Mouse (Mus musculus): ENCODE measurements around the gene Ccdc39.

Gene Ccdc39

GRCm38 (mm10) chr3:33843801-33844632 is at the start of gene Ccdc39:
Gene Ccdc39, minus strand, starts transcription at chr3:33844310.
- peak; percentile 22 to 24 for DNase-seq

DNA sequence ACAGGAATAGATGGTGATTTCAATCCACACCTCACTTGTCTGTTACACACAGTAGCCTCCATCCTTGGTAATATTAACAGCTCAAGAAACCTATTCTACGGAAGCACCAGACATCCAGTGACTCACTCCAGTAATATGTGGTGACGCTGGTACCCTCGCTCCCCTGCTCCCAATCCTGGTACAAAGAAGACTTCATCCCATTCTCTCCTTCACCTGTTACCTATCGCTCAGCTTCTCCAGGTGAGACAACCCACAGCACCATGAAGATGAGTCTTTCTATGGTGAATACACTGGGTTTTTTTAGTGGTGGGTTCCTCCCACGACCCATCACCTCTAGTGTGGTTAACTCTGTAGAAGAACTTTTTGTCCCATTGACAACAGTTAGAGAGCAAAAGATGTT is 49.3 kb upstream of the Ccdc39 start:
- DNase-seq: no peak

DNA sequence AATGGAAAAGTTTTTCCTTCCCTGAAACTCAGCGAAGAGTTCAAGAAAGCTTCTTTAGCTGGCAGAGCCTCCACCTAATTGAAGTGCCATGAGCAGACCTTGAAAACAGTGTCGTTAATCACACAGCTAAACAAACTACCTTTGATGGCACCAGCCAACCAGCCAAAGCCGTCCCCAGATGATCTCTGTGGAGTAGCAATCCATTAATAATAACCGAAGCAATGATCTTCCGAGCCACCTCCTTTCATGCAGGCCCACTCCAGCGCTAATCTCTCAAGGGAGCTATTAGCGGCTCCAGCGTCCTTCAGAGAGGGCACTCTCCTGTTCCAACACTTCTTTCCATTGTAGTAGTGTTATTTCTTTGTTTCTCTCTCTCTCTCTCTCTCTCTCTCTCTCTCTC is 43.3 kb upstream of the Ccdc39 start:
- no peak for DNase-seq

DNA sequence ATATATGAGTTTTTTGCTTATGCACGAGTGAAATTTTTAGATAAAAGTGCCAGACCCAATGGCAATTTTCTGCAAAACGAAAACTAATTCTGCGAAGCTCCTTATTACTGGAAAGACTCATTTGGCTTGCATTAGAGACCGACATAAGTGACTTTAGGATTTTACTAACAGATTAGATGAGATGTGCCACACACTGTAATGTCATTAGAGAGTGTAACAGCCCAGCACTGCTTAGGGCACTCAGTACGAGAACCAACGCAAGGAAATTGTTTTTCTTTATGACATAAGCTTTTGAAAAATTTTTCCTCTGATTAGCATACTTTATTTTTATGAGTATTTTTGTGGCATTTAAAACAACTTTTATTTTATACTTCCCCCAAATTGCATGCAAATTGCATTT is 39.0 kb upstream of the Ccdc39 start:
- DNase-seq: no peak

GRCm38 (mm10) chr3:33882695-33883094 is 38.6 kb upstream of the Ccdc39 start:
- no peak for DNase-seq

DNA sequence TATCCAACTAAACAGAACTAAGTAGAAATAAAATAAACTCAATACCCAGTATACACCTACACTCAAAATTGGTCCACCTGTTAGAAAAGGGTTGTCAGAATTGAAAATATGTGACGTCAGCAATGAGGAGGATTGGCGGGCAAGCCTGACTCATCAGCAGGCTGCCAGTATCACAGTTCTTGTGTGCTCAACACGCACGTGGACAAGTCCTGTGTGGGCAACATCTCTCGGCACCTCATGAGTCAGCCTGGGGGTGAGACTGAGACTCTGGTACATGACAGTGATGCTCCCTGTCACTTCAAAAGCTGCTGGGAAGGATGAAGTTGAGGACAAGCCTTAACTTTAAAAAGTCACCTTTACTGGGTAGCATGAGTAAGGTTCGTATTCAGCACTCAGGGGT is 34.6 kb upstream of the Ccdc39 start:
- DNase-seq: no peak

GRCm38 (mm10) chr3:33874456-33875286 is 30.6 kb upstream of the Ccdc39 start:
- DNase-seq: no peak

DNA sequence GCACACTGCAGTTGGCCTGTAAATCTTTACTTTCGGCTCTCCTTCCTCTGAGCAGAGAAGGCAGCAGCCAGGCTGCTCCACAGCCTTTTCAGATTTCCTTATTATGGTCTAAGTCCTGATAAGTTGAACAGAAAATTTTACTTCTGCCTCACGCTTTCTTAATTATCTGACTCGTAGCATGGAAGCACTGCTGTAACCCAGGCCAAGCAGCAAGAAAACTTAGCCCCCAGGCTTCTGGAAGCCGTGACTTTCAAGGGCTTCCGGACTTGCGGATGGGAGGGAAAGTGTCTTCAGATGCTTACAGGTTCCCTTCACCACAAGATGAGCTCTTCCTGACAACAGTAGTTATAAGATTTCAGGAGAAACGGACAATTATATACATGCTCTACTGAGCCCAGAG is 29.7 kb upstream of the Ccdc39 start:
- no peak for DNase-seq

DNA sequence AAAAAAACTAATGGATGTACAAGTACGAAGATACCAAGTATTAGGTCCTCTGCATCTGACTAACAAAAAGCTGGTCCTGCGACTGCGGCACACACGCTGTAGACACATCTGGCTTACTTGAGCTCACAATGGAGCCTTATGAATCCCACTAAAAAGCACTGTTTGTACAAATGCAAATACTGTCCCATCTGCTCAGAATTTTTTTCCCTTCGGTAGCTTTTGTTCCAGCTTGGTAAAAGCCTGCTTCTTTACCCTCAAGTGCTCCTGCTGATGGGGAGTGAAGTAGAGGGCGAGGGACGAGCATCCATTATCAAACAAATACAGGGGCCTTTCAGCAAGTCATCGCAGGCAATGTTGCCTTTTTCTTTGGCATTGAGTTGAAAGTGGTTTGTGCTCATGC is 29.3 kb upstream of the Ccdc39 start:
- no peak for DNase-seq

- DNase-seq: no peak
Observed at GRCm38 (mm10) chr3:33864000-33864540, 20.0 kb upstream of the Ccdc39 start.

GRCm38 (mm10) chr3:33858939-33859338 is 14.8 kb upstream of the Ccdc39 start:
- no peak for DNase-seq

DNA sequence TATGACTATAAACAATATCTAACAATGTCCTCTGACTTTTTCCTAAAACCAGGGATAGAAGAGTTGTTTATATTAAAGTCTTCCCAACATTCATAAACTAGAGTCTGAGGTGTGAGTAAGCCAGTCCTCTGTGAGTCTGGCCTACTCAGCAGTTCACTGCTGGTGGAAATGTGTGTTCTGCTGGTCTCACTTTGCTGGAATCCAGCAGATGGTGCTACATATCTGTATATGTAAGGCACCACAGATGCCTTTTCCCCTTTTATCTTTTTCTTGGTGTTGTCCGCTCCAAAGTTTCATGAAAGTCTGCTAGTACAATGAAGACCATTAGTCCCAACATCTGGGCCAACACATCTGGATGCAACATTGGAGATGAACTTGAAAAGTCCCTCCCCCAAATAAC is 9.0 kb upstream of the Ccdc39 start:
- DNase-seq: no peak

- DNase-seq: no peak
Observed at GRCm38 (mm10) chr3:33850856-33851255, 6.7 kb upstream of the Ccdc39 start.

GRCm38 (mm10) chr3:33846639-33847038 is 2.5 kb upstream of the Ccdc39 start:
- no peak for DNase-seq

DNA sequence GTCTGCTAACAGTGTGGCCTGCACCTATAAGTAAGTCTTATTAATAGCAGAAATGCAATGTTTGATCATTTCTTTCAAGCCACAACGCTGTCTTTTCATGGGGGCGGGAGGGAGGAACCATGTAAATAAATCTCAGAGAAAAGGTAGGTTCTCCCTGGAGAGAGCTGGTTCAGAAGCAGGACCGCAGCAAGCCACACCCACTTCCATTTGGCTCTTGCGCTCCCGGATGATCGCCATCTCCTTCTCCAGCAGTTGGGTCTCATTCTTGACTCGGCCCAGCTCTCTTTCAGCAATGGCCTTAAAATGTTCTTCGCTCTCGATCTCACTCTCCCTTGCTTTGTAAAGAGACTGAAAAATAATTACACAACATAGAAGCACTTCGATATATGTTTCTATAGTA is 5.2 kb downstream of the Ccdc39 start:
- DNase-seq: no peak

- no peak for DNase-seq
Observed at GRCm38 (mm10) chr3:33836576-33836975, 7.5 kb downstream of the Ccdc39 start.

DNA sequence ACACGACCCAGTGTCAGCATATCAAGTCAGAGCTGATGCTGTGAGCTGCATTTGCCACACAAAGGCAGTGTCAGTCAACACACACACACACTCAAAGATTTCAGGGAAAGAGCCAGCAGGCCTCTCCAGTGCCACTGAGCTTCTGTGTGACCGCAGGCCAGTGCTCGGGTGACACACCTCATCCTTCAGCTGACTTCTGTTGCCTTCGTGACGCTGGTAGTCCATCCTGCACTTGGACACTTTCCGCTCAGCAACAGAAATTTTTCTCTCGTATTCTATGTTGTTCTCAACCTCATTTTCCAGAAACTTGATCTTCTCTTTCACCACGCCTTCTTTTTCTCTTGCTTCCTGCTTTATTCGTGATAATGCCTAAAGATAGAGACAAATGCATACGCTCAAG is 11.8 kb downstream of the Ccdc39 start:
- no peak for DNase-seq

DNA sequence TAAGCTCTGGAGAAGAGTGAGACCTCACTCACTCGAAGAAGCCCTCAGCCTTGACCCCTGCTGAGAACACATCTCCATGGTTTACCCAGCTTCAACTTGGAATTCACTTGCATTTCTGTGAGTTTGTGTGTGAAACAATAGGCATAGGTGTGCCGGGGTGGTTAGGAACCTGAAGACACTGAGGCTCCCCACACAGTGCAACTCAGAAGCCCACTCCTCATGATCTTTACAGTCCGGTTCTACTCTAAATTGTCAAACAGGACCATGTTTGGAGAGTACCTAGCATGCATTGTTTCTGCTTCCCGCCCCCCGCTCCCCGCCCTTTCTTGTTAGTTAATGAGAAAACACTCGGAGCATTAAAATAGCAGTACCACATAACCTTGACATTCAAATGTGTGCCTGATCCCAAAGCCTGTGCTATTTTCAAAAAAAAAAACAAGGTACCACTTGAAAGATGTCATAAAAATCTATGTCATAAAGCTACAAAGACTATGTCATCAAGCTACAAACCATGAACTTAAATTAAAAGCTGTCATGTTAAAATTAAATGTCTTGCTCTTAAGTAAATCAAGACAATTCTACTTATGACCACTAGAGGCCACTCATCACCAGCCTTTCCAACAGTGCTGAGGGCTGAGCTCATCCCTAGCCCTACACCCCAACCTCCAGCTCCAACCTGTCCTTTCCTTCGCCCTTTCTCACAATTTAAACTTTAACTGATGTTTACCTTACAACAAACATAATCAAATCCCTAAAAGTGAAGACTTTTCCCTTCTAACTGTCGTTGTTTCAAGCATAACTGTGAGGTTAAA is 19.8 kb downstream of the Ccdc39 start:
- DNase-seq: no peak

- no peak for DNase-seq
Observed at GRCm38 (mm10) chr3:33807151-33807550, 37.0 kb downstream of the Ccdc39 start.

DNA sequence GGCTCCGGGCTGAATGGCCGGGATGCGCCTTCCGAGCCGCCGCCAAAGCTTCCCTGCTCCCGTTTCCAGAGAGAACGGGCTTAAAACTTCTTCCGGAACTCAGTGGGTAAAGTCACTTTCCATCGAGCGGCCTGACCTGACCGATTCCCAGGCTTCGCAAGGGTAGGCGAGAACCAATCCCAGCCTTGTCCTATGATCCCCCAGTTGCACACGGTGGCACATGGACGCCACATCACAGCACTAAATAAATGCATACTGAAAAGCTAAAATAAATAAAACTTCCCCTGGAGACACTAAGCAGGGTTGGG is 43.6 kb downstream of the Ccdc39 start:
- DNase-seq: no peak

DNA sequence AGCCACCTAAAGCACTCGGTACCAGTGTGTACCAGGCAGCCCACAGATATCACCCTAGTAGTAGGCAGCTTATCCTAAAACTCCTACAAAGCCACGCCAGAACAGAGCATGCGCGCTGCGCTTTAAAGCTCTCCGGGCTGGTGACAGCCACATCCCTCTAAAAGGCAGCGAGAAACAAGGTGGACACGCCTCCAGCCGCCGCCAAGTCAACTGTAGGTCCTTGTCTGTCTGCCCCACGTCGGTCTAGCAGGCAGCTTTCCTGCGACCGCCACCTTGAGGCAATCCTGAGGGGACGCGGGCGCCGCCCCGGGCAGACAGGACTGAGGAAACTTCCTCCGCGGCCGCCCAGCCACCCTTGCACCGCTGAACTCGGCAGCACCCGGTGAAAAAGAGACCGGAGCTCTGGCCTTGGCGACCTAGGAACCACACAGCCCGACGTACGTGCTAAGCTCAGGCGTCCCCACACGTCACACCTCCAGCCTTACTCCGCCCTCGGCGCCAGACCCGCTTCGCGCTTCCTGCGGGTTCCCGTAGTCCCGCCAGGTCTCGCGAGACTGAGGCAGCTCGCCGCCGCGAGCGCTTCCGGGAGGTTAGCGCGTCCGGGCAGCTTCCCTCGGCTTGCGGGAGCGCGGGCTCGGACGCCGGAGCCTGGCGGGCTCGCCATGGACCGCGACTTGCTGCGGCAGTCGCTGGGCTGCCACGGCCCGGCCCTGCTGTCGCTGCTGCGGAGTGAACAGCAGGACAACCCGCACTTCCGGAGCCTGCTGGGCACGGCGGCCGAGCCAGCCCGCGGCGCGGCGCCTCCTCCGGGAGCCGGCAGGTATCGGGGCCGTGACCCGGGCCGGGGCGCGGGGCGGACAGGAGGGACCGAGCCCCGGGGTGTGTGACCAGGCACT is 44.2 kb downstream of the Ccdc39 start, which contains the start of gene Ttc14:
Ttc14 (plus strand) TSS at position 216 of the 896 bp plus-strand sequence.
- peak; percentile 93 to 96 for DNase-seq

DNA sequence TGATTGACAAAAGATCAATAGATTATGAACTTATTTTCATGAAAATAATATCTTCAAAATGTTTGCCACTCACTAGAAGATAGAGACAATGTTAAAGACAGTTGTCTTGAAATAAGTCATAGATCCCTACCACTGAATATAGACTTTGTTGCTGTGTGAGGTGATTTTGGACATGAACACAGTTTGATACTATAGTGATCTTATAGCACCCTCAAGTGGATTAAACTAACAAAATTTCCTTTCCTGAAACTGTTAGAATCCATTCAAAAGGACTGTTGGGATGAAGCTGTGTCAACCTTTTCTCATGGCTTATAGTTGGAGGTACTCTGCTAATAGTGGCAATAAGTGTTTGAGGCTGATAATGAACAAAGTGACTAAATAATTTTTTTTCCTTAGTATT is 53.1 kb downstream of the Ccdc39 start:
- no peak for DNase-seq
